Mouse (Mus musculus) intestine, embryonic 14.5 days (tissue): ENCODE measurements around the gene Usp38. TPM values are rescaled to one million over a fixed set of nuclear protein-coding genes. Genes with fewer than 3 reads are reported as not detected.

Experiments used
- polyA plus RNA-seq: library from polyadenylated mRNA; unstranded; fragments of >200 nt; fragmentation: Nextera tagmentation; extraction: Ambion mirVana; gene quantifications from 2 replicates; pipeline ENCODE4 v1.2.1, GENCODE M21; 2014

Gene Usp38
- polyA plus RNA-seq, 1 experiment from 2014 or later: 22.0 TPM

Other genes with a start within 250 kb of the Usp38 start
- 23.1 and 23.9 TPM in 2 replicates for gene Gab1, start 134.4 kb downstream of the Usp38 start, polyA plus RNA-seq